Mouse (Mus musculus): Measurements from ENCODE around the gene Tmem116. TPM values are rescaled to one million over a fixed set of nuclear protein-coding genes. Genes with fewer than 3 reads are reported as not detected.

The Tmem116 gene
- total RNA-seq, 1 experiment from 2014 or later, result 0.35 TPM

Other genes starting within 250 kb of the Tmem116 start
- 659 and 668 TPM in 2 replicates for gene Rpl6, start 247.4 kb upstream of the Tmem116 start, total RNA-seq (2017)
- 26.2 and 40.7 TPM in 2 replicates for gene Hectd4, start 231.7 kb upstream of the Tmem116 start, total RNA-seq (2017)
- gene Trafd1, start 66.3 kb upstream of the Tmem116 start, total RNA-seq (2017), result 106 and 111 TPM in 2 replicates
- gene Naa25, start 54.0 kb upstream of the Tmem116 start, total RNA-seq (2017), result 31.0 and 34.3 TPM in 2 replicates
- gene Erp29, start 613 bp downstream of the Tmem116 start, total RNA-seq (2017), result 362 and 399 TPM in 2 replicates
- gene Adam1b, start 51.5 kb downstream of the Tmem116 start, total RNA-seq (2017), result not detected in 2 replicates
- gene Adam1a, start 93.6 kb downstream of the Tmem116 start, total RNA-seq (2017), result 13.8 and 14.0 TPM in 2 replicates
- not detected in 2 replicates for gene Gm42878, start 93.6 kb downstream of the Tmem116 start, total RNA-seq (2017)
- gene Mapkapk5, start 94.0 kb downstream of the Tmem116 start, total RNA-seq (2017), result 149 and 179 TPM in 2 replicates
- gene Aldh2, start 141.9 kb downstream of the Tmem116 start, total RNA-seq (2017), result 253 and 275 TPM in 2 replicates
- gene Acad12, start 167.0 kb downstream of the Tmem116 start, total RNA-seq (2017), result 7.3 and 8.2 TPM in 2 replicates
- 3.1 and 4.1 TPM in 2 replicates for gene Acad10, start 208.6 kb downstream of the Tmem116 start, total RNA-seq (2017)
- gene Brap, start 208.7 kb downstream of the Tmem116 start, total RNA-seq (2017), result 90.0 and 97.5 TPM in 2 replicates

All from neutrophil, adult 5-6 weeks (primary cell).